Mouse (Mus musculus) liver, embryonic 14.5 days (tissue): Measurements from ENCODE around the gene Arrdc5.

Experiments
- CTCF ChIP-seq: IDR thresholded peaks from 2 replicates; pipeline ENCODE4 v1.5.1; 2016; ENCODE audit warnings: antibody characterized with exemption, low read depth, control low read depth
- EP300 ChIP-seq: IDR thresholded peaks from 2 replicates; pipeline ENCODE4 v1.6.1; 2016; ENCODE audit warnings: antibody characterized with exemption, low read depth

DNA sequence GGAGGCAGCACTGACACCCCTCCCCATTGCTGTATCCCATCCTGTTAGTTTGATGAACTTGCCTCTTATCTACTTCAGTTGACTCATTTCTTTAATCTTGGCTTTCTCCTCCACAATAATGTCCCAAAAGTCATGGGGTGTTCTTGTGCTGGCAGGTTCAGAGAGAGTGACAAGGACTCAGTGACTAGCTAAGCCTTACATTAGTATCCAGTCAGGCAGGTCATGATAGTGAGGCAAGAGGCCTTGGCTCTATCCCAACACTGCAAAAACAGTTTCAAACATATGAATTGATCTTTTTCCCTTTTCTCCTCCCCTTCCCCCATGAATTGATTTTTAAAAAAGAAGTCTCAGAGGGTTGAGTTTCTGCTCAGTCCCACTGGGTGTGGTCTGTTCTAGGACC is 29.2 kb upstream of the Arrdc5 start:
- no peak for TF ChIP-seq CTCF
- no peak for TF ChIP-seq EP300
